Mouse (Mus musculus) layer of hippocampus, postnatal 36 days (tissue): ENCODE measurements at regions not wholly inside any gene's neighbourhood (a gene's known extent, or its start where the extent isn't known, plus 50 kb on each side); places are given as distances from the start of the nearest gene placed in this dataset.

Experiments
- DNase-seq, 2 experiments: peaks; one replicate each; pipeline ENCODE4 v3.0.0; 2022

DNA sequence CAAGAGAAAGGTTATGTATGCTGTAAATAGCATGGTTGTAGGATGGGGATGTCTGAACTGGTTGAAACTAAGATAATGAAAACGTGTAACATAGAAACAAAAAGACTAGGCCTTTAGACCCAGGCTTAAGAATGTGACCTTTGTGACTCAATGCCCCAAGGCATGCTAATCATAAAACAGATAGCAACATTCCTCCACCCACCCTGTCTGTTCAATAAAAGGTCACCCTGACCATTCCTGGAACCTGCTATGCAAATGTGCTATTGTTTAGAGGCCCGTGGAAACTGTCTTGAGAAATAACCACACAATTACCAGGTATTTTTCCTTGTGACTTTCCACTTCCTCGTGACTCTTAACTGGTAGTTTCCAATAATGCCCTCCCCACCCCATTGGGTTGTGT, 288.3 kb upstream of the Alcam start:
- no peak for DNase-seq

DNA sequence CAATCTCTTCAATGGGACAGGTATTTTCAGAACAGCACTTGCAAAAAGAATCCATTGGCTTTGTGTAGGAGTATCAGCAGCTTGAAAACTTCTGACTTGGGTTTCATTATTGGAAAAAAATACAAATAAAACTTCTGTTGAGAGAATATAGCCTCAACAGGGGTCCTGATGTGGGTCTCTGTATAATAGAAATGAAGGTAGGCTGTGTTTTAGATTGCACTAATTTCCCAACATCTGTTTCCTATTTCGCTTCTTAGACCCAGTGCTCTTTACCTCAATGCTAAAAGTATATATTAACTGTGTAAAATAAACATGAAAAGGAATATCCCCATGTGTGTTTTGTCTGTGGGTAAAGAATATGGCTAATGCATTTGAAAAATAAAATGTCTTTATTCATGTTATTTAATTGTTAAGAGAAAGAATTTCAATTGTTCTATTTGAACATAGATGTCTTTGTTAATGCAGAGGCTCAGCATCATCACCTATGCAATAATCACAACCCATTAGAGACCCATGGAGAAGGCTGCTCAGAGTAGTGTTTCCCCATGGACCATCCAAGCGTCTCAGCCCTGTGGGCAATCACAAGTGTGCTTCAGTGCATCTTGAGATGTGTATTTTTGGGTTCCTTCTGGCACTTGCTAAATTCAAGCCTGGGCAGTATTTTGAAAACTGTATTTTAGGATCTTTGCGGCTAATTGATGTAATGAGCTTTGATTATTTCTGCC, 272.4 kb upstream of the Alcam start:
- DNase-seq = no peak

- DNase-seq = no peak
Measured at GRCm38 (mm10) chr16:52718231-52718932, 264.5 kb upstream of the Alcam start.

DNA sequence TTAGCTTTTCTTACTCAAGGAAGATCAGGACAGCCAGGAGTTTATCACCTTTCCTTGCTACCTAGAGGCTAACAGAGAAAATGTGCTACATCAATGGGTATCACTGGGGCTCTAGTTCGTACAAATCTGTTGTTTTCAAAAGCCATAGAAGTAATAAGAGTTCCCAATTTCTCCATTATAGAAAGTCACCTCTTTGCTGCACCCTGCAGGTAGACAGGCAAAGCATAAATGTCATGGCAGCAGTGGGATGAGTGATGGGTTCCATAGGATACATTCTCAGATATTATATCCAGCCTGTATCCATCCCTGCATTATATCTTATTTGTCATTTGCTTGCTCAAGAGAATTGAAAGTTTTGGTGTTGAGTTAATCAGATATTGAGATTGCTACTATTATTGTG, 236.4 kb upstream of the Alcam start:
- no peak for DNase-seq

GRCm38 (mm10) chr16:52654825-52655224, 201.0 kb upstream of the Alcam start:
- DNase-seq = no peak
